Mouse (Mus musculus): ENCODE results near the gene Rftn1.

Gene Rftn1

GRCm38 (mm10) chr17:50063832-50064627, 126.4 kb downstream of the Rftn1 start:
- no peak for DNase-seq (ENCODE audit: low spot score in 2 of 2)

GRCm38 (mm10) chr17:50062649-50063048, 127.8 kb downstream of the Rftn1 start:
- DNase-seq (ENCODE audit: low spot score in 2 of 2) = no peak

GRCm38 (mm10) chr17:50061446-50061845, 129.0 kb downstream of the Rftn1 start:
- DNase-seq (ENCODE audit: low spot score in 2 of 2) = no peak

GRCm38 (mm10) chr17:50060220-50060619, 130.3 kb downstream of the Rftn1 start:
- DNase-seq (ENCODE audit: low spot score in 2 of 2) = no peak

GRCm38 (mm10) chr17:50059417-50059816, 131.1 kb downstream of the Rftn1 start:
- DNase-seq (ENCODE audit: low spot score in 2 of 2) = no peak

- no peak for DNase-seq (ENCODE audit: low spot score in 2 of 2)
Measured at GRCm38 (mm10) chr17:50055154-50055756, 135.2 kb downstream of the Rftn1 start.

- no peak for DNase-seq (ENCODE audit: low spot score in 2 of 2)
Measured at GRCm38 (mm10) chr17:50054586-50054985, 135.9 kb downstream of the Rftn1 start.

GRCm38 (mm10) chr17:50053961-50054360, 136.5 kb downstream of the Rftn1 start:
- no peak for DNase-seq (ENCODE audit: low spot score in 2 of 2)

GRCm38 (mm10) chr17:50052741-50053468, 137.6 kb downstream of the Rftn1 start:
- DNase-seq (ENCODE audit: low spot score in 2 of 2) = no peak

GRCm38 (mm10) chr17:50050456-50050855, 140.0 kb downstream of the Rftn1 start:
- peak; percentile 33 to 55 for DNase-seq (ENCODE audit: low spot score in 2 of 2)

- no peak for DNase-seq (ENCODE audit: low spot score in 2 of 2)
Measured at GRCm38 (mm10) chr17:50048209-50048608, 142.3 kb downstream of the Rftn1 start.

GRCm38 (mm10) chr17:50047182-50047581, 143.3 kb downstream of the Rftn1 start:
- DNase-seq (ENCODE audit: low spot score in 2 of 2) = no peak

- no peak for DNase-seq (ENCODE audit: low spot score in 2 of 2)
Measured at GRCm38 (mm10) chr17:50040727-50041410, 149.6 kb downstream of the Rftn1 start.

- DNase-seq (ENCODE audit: low spot score in 2 of 2) = no peak
Measured at GRCm38 (mm10) chr17:50037882-50038665, 152.4 kb downstream of the Rftn1 start.

- DNase-seq (ENCODE audit: low spot score in 2 of 2) = no peak
Measured at GRCm38 (mm10) chr17:50037416-50037815, 153.1 kb downstream of the Rftn1 start.

- DNase-seq (ENCODE audit: low spot score in 2 of 2) = no peak
Measured at GRCm38 (mm10) chr17:50036751-50037385, 153.6 kb downstream of the Rftn1 start.

GRCm38 (mm10) chr17:50033698-50034097, 156.8 kb downstream of the Rftn1 start:
- no peak for DNase-seq (ENCODE audit: low spot score in 2 of 2)

- DNase-seq (ENCODE audit: low spot score in 2 of 2) = no peak
Measured at GRCm38 (mm10) chr17:50031548-50032491, 158.7 kb downstream of the Rftn1 start.

GRCm38 (mm10) chr17:50025651-50026050, 164.8 kb downstream of the Rftn1 start:
- DNase-seq (ENCODE audit: low spot score in 2 of 2) = no peak

Measured in spleen, postnatal 36 days (tissue).